Mouse (Mus musculus) left cerebral cortex, adult 8-10 months (tissue): ENCODE data around the gene Fbxo6. TPM values are rescaled to one million over a fixed set of nuclear protein-coding genes. Genes with fewer than 3 reads are reported as not detected.
"Not testable (repeated sequence)": the region's sequence is repeated elsewhere in the genome, so short reads cannot be mapped to it uniquely, and the experiment has no call there.

Experiments used
- DNase-seq, 2 experiments: peaks; one replicate each; pipeline ENCODE4 v3.0.0; 2022; ENCODE audit warnings: low spot score in 2 of 2
- total RNA-seq, 4 experiments: library from RNA; stranded (reverse); gene quantifications; 2 replicates each; pipeline ENCODE4 v1.2.4; 2022

Fbxo6 gene
- total RNA-seq = 10 to 100 TPM; 30.7 to 39.0 (median 36.2) TPM

DNA sequence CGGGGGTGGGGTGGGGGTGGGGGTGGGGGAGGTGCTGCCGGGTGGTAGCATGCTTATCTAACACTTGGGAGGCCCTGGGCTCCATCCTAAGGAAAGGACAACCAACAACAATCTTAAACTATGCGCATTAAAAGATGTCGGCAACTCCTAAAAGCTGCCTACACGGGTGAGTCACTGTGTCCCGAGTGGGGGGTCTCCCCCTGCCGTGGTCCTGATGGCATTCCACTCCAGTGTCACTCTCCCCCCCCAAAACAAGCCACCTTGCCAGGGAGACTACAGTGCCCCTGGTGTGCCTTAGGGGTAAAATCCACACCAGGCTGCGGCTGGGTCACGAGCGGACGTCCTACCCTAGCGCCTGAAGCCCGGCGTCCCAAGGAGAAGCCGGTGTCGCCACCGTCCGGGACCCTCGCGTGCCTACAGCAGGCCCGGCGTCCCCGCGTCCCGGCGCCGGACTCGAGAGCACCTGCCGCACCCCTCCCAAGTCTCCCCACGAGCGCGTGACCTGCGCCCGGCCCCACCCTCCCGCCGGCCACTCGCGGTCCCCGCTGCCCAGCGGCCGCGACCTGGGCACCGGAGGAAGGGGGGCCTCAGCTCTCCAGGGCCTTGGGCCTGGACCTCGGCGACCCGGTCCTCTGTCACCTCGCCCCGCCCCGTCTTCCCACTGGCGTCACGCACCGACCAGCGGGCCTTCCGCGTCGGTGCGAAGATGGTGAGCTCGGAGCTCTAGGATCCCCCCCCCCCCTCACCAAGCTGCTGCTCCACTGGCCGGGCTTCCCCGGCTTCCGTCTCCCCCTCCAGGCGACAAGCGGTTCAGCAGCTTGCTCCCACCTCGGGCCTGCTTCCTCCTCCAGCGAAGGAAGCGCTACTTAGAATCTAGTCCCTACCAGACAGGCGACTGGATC, at the start of gene Fbxo6:
TSS of gene Fbxo6 (minus strand) at position 874 of the 902 bp plus-strand sequence.
- DNase-seq = peak; percentile 69 to 87

DNA sequence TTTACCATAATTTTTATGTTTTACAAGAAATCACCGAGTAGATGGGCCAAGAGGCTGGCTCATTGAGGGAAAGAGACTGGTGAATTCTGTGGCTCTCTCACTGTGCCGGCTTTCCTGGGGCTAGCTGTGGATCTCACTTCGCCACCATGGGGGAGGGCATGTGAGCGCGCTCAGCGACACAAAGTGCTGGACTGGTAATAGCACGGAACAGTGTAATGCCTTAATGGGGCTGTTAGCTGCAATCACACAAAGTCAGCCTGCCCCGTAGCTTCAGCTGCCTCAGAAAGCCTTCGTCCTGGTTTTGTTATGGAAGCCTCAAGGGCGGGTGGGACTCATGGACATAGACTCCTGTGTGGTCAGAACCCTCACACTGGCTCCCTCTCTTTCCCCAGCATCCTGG, 46.8 kb upstream of the Fbxo6 start:
- DNase-seq = no peak

DNA sequence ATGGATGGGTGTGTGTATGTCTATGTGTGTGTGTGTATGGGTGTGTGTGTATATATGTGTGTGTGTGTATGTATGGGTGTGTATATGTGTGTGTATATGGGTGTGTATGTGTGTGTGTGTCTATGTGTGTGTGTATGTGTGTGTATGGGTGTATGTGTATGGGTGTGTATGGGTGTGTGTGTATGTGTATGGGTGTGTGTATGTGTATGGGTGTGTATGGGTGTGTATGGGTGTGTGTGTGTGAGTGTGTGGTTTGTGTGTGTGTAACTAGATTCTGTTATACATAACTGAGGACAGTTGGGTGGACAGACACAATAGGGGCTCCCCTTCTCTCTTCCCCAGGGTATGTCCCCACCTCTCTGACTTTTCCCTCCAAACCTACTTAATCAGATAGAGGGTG, 42.5 kb upstream of the Fbxo6 start:
- DNase-seq = no peak

DNA sequence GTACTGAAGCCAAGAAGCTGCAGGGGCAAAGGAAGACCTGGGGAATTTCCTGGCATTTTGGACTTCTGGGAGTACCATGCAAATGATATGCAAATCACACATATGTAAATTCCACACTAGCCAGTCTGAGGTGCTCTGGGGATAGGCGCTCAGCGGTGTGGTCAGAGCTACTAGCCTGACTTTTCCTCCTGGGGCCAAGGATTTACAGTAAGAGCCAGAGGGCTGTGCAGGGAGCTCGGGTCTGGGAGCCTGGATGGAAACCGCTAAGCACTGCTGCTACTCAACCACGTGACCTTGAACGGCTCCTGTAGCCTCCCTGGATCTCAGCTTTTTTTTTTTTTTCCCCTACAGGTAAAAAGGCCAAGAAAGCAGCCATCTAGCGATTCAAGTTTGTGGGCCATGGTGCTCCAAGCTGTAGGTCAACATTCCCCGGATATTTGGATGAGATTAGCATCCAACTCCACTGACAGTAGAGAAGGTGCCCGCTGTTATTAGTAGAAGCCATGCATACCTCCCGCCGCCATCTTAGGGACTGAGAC, 40.8 kb upstream of the Fbxo6 start:
- DNase-seq = no peak

DNA sequence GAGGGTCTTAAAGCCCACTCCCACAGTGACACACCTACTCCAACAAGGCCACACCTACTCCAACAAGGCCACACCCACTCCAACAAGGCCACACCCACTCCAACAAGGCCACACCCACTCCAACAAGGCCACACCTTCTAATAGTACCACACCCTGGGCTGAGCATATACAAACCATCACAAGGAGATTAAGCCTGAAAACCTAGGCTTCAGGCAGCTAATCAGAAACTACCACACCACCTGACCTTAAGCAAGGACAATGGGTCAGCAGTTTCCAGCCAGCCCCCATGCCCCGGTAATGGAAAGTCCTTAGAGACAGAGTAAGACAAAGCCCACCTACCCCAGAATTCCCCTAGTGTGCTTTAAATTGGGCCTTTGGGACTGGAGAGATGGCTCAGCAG, 36.8 kb upstream of the Fbxo6 start:
- DNase-seq = not testable (repeated sequence)

DNA sequence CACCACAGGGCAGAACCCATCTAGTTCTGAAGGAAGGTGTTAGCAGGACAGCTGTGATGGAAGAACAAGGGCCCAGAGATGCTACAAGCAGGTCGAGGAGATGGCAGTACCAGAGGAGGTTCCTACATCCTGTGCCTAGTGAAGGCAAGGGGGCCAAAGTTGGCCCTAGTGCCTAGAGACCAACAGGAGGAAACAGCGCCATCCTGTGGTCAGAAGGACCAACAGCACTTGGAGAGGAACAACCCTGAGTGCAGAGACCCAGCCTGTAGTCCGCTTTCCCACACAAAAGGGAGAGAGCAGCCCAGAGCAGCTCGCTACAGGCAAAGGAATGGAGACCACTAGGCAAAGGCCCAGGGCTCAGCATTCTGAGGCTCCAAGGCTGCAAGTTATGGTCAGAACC, 33.9 kb upstream of the Fbxo6 start:
- DNase-seq = no peak

DNA sequence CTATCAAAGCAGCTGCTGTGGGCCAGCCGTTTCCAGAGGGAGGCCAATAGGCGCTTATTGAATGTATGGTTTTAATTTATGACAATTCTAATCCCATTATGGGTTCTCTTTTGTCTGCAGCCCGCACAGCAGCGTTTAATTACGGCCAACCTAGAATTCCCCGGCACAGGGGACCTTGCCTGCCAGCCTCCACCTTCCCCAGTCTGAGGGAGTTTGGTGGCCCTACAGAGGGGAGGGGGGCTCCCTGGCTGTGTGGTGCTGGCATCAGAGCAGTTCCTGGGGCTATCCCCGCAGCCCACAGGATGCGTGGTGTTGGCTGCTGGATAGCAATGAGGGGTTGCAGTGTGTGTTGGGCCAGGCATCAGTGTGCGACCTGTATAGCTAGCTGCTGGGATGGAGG, 32.6 kb upstream of the Fbxo6 start:
- no peak for DNase-seq

DNA sequence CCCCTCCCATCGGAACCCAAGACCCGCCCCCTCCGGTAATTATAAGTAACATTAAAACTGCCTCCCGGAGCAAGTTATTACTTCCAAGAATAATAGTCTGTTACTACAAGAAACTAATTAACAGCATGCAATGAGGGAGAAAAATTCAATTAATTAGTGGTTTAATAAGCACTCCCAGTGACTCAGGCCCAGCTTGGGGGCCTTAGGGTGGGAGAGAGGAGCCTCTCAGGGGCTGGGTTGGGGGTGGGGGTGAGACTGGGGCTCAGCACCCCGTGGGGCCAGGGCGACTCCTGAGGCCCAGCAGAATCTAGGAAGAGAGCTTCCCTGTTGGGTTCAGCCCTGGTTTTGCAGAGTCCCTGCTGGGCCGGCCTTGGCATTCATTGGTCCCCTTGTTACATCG, 30.4 kb upstream of the Fbxo6 start:
- no peak for DNase-seq

DNA sequence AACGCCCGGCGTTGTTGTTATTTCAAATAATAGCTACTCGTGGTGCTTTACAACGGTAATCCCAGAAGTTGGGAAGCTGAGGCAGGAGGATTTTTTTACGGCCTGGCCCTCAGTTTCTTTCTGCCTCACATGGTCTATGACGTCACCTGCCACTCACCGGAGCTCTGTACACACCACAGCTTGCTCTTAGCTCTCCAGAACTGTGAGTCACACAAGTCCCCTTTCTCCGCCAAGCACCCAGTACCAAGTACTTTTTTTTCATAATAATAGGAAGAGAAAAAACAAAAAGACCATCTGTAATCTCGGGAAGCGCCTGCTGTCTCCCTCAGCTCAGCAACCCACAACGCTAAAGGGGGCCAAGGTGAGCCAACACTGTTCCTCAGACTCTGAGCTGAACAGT, 29.5 kb upstream of the Fbxo6 start:
- DNase-seq = no peak

DNA sequence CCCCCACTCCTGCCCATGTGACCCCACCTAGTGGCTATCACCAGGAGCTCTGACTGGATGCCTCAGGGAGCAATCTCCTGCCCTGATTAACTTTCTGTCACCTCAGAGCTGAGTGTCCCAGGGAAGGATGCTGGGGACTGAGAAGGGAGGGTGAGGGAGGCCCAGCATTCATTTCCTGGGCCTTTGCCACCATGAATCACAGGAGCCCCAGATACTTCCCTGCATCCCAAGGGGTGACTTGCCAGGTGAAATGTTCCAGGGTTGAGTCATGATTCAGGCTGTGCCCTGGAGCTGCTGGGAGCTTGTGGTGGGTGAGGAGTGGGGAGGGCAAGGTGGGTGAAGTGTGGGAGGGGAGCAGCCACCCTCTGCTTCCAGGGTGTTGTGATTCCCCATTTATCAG, 25.8 kb upstream of the Fbxo6 start:
- no peak for DNase-seq

DNA sequence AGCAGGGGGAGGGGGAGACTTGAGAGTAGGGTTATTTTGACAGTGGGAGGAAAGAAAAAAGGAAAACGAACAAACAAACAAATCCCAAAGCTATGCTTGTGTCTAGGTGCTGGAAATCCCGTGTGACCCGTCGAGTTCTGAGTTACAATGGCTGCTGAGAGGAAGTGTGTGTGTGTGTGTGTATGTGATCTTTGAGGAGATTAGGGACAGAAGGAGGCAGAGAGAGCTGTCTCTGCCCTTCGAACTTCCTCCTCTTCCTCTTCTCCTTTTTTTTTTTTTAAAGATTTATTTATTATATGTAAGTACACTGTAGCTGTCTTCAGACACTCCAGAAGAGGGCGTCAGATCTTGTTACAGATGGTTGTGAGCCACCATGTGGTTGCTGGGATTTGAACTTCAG, 24.7 kb upstream of the Fbxo6 start:
- not testable (repeated sequence) for DNase-seq

DNA sequence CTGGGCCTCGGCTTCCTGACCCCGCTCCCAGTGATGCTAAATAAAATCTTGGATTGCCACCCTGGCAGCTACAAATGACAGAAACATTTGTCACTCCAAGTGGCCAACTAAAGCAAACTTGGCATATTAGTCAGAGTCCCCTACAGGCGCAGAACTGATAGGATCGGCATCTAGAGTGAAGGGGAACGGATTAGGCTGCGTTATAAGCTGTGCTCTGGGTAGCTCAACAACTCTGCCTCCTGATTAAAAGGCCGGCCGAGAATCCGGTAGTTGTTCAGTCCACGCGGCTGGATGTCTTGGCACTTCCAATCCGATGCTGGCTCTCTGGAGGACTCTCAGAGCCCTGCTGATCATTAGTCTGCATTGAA, 22.5 kb upstream of the Fbxo6 start:
- DNase-seq = no peak

DNA sequence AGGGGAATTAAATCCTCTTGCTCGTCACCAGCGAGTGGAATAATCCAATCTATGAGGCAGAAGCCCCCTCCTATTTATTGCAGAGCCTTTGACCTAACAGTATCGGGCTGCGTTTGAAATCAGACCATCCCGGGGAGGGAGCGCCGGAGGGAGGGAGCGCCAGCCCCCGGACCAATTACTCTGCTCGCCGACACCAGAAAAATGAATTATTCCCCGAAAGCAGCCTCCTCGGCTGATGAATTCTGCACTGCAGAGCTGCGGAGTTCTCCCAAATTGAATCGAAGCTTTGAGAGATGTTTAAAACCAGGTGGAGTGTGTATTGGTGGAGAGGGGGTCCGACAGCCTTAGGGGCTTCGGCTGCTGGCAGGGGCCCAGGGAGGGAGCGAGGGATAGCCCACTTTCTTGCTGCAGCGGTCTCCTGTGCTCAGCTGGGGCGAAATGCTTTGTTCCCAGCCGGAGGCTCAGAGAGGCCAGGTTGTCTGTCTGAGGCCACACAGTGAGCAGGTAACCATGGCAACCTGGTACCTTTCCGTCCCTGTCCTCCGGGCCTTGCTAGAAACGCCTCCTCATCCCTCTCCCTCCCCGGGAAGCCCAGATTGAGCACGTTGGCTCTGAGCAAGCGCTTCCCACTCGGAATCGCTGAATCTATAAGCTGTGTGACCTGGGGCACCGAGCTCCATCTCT, 22.0 kb upstream of the Fbxo6 start:
- peak in 1 of 2 experiments; percentile 82 for DNase-seq

DNA sequence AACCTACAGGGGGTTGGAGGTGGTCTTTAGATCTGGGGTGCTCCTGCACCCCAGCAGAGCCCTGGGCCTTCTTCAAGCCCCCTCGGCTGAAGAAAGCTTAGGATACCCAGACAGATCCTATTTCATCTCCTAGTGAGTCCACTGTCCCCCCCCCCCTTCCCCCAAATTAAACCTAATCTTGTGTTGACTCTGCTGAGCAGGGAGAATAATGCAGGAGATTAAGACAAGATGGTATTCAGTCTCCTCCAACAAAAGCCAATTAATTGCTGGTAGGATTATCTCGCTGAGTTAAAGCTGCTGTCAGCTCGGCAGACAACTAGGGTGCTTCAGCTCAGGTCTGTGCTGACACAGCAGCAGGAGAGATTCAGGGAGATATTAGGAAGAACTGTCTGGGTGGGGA, 19.3 kb upstream of the Fbxo6 start:
- no peak for DNase-seq

DNA sequence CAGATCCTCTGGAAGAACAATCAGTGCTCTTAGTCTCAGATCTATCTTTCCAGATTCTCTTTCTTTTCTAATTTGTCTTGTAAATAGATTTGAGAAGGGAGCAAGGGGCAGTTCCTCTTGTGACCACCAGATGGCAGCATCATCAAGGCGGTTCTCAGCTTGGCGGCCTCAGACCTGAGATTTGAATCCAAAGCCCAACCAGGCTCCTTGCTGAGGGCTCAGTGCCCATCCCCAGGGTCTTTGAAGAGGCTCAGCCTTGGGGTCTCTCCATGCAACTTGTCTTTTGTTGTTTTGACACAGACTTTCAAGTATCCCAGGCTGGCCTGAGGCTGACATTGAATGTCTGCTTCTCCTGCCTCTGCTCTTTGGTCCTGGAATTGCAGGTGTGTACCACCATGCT, 18.9 kb upstream of the Fbxo6 start:
- DNase-seq = peak in 1 of 2 experiments; percentile 66

DNA sequence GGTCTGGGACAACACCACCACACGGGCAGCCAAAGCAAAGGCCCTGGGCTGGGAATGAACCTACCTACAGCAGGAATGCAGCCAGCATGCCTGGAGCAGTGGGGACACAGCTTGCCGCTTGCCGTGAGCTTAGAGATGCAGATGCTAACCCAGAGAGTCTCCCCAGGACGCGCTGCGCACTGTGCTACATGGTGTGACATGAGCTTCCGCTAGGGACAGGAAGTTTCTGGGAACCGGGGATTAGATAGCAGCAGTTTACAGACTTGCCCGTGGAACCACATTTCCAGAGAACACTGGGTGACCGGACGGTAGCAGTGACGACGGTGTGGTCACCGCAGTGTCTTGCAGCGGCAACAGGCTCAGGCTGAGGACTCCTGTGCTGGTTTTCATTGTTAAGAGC, 17.6 kb upstream of the Fbxo6 start:
- no peak for DNase-seq

DNA sequence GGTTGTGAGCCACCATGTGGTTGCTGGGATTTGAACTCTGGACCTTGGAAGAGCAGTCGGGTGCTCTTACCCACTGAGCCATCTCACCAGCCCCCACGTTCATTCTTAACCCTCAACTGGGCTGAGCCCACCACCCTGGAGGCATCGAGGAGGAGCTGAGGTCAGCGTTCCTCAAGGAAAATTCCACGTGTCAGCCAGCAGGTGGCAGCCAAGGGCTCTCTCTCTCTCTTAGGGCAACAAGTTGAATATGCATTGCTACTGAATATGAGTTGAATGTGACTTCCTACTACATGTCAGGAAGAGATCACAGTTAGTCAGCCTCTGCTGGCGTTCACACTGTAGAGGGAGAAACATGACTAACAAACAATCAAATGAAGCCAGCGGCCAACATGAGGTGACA, 16.3 kb upstream of the Fbxo6 start:
- no peak for DNase-seq

DNA sequence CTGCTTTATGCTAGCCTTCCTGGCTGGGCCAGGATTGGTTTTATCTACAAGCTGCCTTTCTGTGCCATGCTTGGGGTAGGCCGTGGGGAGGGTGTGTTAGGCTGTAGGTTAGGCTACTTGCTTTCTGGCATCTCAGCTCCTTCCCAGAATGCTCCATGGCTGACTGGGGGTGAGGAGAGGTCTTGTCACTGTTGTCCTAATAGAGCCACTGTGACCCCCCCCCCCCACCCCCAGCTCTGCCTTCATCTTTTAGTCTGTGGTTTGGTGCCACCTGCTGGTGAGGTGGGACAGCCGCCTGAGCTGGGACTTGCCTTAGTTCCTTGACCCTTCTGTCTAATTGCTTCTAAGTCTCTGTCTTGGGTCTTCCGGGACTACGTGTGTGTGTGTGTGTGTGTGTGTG, 15.0 kb upstream of the Fbxo6 start:
- DNase-seq = no peak

DNA sequence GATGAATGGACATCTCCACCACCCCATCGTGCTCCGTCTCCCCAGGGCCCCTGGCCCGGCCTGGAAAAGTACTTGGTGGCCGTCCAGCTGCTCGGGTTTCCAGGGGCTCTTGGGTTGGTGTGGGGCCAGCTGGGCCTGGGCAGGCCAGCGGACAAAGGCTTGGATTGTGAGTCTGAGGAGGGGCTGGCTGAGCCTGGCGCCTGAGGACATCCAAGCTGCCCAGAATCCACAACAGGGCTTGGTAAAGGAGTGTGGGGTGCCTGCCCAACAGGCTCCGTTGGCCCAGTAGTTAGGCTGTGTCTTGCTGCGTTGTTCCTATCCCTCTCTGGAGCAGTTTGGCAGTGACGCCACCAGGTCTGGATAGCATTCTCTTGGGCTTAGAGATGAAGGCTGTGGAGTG, 14.5 kb upstream of the Fbxo6 start:
- DNase-seq = peak; percentile 64 to 90

DNA sequence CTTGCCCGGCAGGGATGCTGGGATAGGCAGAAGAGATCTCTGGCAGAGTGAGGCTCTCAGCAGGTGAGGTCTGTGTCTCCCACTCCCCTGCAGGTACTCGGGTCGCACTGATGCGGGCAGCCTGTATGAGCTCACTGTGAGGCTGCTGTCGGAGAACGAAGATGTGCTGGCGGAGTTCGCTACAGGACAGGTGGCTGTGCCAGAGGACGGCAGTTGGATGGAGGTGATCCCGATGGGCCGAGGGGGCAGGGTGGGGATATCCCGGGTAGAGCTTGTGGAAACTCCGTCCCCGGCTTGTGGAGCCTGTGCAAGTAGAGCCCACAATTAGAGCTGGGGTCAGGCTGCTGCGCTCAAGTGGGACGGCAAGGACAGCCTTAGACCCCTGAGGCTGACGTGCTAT, 13.6 kb upstream of the Fbxo6 start:
- no peak for DNase-seq

DNA sequence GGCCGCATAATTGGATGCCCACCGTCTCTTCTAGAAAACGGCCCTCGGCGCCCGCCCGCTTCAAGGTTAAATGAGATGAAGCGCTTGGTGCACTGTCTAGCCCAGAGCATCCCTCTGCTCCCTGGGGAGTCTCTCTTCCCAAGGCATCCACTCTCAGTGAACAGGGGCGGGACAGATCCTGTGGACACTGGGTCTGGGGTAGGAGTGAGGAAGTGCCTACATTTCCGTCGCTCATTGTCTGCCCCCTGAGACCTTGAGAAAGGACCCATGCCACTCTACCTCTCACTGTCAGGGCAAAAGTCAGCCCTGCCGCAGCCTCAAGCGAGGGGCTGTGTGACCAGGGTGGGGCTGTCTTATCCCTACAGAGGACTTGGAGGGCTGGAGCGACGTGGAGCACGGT, 12.5 kb upstream of the Fbxo6 start:
- DNase-seq = no peak

DNA sequence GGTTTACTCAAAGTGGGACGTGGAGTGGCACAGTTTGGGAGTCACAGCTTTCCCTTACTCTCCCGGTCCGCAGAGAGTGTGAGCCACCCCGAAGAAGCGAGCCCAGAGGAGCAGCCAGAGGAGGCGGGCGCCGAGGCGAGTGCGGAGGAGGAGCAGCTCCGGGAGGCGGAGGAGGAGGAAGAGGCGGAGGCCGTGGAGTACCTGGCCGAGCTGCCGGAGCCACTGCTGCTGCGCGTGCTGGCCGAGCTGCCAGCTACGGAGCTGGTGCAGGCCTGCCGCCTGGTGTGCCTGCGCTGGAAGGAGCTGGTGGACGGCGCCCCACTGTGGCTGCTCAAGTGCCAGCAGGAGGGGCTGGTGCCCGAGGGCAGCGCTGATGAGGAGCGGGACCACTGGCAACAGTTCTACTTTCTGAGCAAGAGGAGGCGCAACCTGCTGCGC, 12.1 kb upstream of the Fbxo6 start:
- peak; percentile 66 to 85 for DNase-seq
